Mouse (Mus musculus): ENCODE results near the gene Parp12.
A peak's percentile ranks its signal among the peaks of the same experiment; 100 is the strongest.

Parp12 gene

GRCm38 (mm10) chr6:39117584-39118455 lies at the start of gene Parp12:
Parp12 (minus strand) TSS chr6:39118349.
- DNase-seq (ENCODE audit: extremely low read depth, low read depth) = peak; percentile 23

GRCm38 (mm10) chr6:39164891-39165290 lies 46.7 kb upstream of the Parp12 start:
- no peak for DNase-seq (ENCODE audit: extremely low read depth, low read depth)

GRCm38 (mm10) chr6:39161975-39162374 lies 43.8 kb upstream of the Parp12 start:
- no peak for DNase-seq (ENCODE audit: extremely low read depth, low read depth)

- no peak for DNase-seq (ENCODE audit: extremely low read depth, low read depth)
Observed at GRCm38 (mm10) chr6:39146041-39146440, 27.9 kb upstream of the Parp12 start.

DNA sequence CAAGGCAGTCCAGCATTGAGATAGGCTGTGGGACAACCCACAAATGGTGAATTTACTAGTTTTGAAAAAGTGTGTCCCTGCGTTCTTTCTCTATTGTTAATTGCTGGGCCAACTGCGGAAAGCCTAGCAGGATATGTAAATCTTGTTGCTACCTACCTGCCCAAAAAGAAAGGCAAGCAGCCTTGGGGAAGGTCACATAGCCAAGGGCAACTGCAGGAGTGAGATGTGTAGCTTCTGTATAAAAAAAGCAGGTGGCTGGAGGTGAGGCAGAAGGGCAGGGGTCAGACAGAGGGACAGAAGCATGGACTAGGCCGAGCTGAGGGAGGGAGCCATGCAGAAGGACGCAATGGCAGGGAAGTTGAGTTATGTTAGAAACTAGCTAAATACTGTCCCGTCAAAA lies 14.4 kb upstream of the Parp12 start:
- DNase-seq (ENCODE audit: extremely low read depth, low read depth) = no peak

GRCm38 (mm10) chr6:39131480-39131879 lies 13.3 kb upstream of the Parp12 start:
- no peak for DNase-seq (ENCODE audit: extremely low read depth, low read depth)

GRCm38 (mm10) chr6:39124719-39125118 lies 6.6 kb upstream of the Parp12 start:
- no peak for DNase-seq (ENCODE audit: extremely low read depth, low read depth)

DNA sequence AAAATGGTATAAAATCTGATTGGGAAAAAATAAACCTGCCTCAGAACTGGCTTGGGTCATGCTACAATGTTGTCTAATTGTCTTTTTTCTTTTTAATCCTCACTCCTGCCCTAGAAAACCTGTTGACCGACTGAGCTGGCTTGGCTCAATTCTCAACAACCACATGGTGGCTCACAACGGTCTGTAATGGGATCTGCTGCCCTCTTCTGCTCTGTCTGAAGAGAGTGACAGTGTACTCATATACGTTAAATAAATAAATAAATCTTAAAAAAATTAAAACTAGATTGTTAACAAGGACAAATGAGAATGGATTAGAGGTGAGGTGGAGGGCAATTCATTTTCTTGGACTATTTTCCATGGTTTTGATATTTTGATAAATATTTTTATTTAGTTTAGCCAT lies 2.5 kb upstream of the Parp12 start:
- DNase-seq (ENCODE audit: extremely low read depth, low read depth) = no peak

DNA sequence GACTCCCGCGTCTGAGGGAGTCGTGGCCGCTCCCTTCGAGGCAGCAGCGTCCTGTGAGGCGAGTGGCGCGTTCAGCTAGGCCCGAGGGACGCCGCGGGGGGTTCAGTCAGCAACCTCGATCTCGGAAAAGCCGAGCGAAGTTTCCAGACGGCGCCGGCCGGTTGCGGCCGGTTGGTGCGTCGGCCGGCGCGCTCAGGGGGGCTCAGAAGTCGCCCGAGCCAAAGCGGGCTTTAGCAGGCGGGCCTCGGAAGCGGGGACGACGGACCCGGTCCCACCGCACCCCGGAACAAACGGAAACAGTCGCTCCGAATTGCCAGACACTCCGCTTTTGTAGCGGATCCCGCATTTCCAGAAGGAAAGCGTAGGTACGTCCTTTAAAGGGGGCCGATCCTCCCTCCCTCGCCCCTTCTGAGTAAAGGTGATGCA lies 320 bp upstream of the Parp12 start:
- no peak for DNase-seq (ENCODE audit: extremely low read depth, low read depth)

DNA sequence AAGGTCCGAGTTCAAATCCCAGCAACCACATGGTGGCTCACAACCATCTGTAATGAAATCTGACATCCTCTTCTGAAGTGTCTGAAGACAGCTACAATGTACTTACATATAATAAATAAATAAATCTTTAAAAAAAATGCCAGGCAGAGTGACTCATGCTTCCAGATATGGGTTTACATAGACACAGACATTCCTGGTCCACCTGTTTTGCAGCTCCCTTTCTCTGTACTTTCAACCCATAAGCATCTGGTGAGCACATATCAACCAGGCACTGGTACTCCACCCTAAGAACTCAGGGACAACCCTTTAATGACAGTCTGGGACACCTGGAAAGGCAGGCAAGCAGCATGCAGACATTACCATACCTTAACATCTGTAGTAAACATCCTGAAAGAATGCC lies 2.7 kb downstream of the Parp12 start:
- no peak for DNase-seq (ENCODE audit: extremely low read depth, low read depth)

GRCm38 (mm10) chr6:39113141-39113540 lies 5.0 kb downstream of the Parp12 start:
- no peak for DNase-seq (ENCODE audit: extremely low read depth, low read depth)

DNA sequence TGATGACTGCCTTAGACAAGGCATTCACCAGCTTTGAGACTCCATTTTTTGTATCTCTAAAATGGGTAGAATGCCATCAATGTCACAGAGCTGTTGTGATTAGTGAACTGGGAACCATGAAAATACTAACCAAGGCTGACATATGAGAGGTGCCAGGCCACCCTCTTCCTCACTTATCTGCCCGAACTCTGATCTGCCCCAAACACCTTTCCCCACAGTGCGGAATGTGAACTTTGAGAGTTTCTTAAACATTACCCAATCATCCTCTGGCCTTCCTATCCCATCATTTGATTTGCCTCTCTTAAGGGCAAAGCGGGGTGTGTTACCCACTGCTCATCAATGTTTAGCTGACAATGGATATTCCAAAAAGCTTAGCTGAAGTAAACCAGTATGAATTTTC lies 5.4 kb downstream of the Parp12 start:
- DNase-seq (ENCODE audit: extremely low read depth, low read depth) = no peak

- DNase-seq (ENCODE audit: extremely low read depth, low read depth) = peak; percentile 33
Observed at GRCm38 (mm10) chr6:39106812-39107211, 11.3 kb downstream of the Parp12 start.

- no peak for DNase-seq (ENCODE audit: extremely low read depth, low read depth)
Observed at GRCm38 (mm10) chr6:39104631-39105030, 13.5 kb downstream of the Parp12 start.

GRCm38 (mm10) chr6:39076498-39076897 lies 41.7 kb downstream of the Parp12 start:
- no peak for DNase-seq (ENCODE audit: extremely low read depth, low read depth)

GRCm38 (mm10) chr6:39074186-39074585 lies 44.0 kb downstream of the Parp12 start:
- no peak for DNase-seq (ENCODE audit: extremely low read depth, low read depth)

DNA sequence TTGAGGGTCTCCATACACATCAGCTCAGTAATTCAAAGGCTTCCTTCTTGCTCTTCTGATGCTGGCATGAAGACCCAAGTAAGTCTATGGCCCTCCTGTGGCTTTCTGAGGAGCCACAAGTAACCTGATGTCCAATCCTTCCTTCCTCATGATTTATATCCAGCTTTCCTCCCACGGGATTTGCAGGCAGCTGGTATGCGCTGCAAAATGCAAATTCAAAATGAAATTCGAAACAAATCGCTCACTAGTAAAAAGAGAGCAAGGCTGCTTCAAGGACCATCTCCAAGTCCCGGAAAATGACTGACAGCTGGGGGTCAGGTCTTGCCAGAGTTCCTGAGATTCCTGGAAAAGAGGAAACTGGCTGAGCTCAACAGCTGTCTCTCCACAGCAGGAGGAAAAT lies 45.5 kb downstream of the Parp12 start:
- no peak for DNase-seq (ENCODE audit: extremely low read depth, low read depth)

DNA sequence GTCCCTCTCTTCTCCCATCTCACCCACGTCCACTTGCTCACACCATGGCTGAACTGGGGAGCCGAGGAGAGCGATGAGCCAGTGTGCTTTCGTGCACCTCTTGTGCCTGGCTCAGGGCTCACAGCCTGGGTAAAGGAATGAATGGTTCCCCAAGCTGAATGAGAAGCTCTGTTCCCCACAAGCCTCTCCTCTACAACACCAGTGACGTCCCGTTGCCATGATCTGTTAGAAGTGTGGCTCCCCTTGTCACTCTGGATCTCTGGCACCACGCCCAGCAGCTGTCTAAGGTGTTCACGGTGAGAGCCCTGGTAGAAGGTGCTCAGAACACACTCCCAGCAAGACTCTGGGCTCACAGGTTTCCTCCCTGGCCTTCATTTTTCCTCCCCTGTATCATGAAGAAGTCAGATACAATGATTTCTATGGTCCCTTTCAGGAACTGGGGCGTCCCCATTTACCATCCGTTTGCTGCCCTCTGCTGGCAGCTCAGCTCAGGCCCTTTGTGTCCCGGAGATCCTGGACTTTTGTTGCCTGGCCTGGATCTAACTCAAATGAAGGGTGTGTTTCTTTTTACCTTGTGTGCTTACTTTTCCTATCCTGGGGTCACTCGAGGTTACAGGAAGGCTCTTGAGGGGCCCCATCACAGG lies 51.1 kb downstream of the Parp12 start:
- DNase-seq (ENCODE audit: extremely low read depth, low read depth) = peak; percentile 16

GRCm38 (mm10) chr6:39063541-39063940 lies 54.6 kb downstream of the Parp12 start:
- DNase-seq (ENCODE audit: extremely low read depth, low read depth) = no peak

DNA sequence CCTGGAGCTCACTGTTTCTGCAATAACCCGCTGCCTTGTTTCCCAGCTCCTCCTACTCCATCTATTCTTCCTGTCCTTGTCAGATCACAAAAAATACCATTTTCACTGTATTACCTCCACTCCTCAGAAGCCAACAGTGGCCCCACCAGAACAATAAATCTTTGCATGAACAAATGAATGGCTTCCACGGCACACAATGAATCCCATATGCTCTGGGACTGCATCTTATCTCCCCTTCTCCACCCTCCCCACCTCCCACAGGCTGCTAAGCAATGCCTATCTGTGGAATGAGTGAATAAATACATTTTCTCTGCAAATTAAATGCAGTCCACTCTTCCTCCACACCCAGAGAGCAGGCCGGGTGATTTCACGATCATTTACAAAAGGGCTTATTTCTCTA lies 57.0 kb downstream of the Parp12 start:
- DNase-seq (ENCODE audit: extremely low read depth, low read depth) = no peak

GRCm38 (mm10) chr6:39059547-39060497 lies 58.3 kb downstream of the Parp12 start:
- DNase-seq (ENCODE audit: extremely low read depth, low read depth) = peak; percentile 53

- no peak for DNase-seq (ENCODE audit: extremely low read depth, low read depth)
Observed at GRCm38 (mm10) chr6:39058936-39059335, 59.2 kb downstream of the Parp12 start.
